Mouse (Mus musculus) cerebellum, adult 18-20 months (tissue): ENCODE data around the gene Itm2b.

Experiments used
- DNase-seq, 2 experiments: peaks; one replicate each; pipeline ENCODE4 v3.0.0; 2021

Gene Itm2b

DNA sequence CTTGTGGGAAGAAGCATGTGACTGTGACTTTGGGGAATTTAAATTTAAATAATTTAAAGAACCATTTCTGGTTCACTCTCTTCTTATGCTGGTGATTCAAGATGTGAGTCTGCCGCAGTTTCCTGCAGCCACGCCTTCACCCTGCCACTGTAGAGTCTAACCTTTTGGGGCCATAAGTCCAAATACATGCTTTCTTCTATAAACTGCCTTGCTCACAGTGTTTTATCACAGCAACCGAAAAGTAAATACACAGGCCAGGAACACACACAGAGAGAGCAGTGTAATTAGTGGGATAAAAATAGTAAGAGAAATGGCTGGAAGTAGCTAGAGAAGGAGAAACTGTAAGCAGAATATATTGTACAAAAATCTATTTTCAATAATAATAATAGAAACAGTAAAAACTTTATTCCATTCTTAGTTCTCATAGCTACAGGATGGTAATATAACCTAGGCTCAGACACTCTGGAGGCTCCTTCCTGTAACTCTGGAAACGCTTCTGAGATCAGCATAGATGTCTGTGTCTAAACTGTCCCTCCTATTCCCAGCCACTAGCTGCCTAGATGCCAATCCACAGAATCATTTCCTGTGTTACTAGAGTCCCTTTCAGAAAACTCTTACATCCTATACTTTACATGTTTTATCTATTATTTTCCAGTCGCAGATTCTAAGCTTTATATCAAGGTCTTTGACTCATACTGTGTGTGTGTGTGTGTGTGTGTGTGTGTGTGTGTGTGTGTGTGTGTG lies 9.3 kb upstream of the Itm2b start:
- no peak for DNase-seq

- no peak for DNase-seq
These were observed 6.4 kb upstream of the Itm2b start for GRCm38 (mm10) chr14:73391457-73391856.

DNA sequence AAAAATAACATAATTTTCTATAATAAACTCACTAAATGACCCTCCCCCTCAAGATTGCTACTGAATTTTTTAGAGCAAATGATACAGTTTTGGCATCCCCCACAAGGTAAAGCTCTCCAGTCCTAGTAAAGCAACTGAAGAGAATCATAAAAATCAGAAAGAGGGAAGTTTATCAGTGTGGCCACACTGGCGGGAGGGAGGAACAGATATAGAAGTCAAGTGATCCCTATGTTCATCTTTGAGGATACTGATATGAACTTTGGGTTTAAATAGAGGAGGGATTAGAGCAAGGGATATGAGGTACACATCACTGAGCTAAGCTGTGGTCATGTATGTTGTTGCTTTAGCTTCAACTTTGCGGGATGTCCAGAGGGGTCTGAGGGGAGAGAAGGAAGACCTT lies 5.1 kb upstream of the Itm2b start:
- no peak for DNase-seq

DNA sequence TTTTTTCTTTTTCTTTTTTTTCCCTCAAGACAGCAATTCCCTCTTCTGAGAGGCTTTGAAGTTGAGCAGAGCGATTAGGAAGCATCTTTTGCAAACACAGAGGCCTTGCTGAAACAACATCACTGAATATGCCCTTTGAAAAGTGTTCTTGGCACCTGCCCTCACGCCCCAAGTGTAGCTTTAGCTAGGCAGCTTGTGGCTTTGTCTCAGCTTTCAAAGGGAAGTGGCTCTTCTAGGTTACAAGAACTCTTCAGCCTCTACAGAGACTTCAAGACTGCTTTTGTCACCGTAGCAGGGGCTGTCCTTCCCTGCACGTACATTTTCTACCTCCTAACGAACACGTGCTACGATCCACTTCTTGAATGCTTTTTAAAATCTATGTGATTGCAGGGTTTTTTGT lies 4.0 kb upstream of the Itm2b start:
- no peak for DNase-seq

DNA sequence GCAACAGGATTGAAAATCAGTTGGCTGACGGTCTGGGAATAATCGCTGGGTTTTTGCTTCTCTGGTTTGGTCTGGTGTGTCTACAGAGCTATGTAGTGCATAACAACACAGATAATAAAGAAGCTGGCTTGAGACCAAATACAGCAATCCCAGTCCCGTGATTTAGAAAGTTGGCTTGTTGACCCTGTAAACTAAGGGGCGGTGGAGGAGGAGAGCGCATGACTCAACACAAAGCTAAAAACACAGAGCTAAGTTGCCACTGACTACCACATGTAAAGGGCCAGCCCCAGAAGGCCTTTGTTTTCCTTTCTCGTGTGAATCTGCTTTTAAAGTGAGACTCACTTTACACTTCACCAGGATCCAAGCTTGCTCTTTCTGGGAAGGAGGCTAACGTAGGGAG lies 3.5 kb upstream of the Itm2b start:
- no peak for DNase-seq

DNA sequence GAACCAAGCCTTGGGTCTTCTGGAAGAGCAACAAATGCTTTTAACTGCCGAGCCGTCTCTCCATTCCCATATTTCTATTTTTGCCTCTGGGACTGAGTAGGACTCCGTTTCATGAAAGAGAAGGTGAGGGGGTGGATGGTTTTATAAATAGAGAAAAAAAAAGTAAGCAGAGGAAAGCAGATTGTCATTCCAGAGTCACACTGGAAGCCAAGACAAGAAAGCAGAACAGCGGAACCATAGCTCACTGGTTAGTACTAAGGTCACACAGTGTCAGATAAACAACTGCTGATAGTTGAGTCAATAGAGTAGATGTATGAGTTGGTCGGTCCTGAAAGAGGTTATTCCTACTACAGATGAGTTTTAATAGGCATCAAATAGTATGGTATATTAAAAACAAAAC lies 1.4 kb upstream of the Itm2b start:
- no peak for DNase-seq

DNA sequence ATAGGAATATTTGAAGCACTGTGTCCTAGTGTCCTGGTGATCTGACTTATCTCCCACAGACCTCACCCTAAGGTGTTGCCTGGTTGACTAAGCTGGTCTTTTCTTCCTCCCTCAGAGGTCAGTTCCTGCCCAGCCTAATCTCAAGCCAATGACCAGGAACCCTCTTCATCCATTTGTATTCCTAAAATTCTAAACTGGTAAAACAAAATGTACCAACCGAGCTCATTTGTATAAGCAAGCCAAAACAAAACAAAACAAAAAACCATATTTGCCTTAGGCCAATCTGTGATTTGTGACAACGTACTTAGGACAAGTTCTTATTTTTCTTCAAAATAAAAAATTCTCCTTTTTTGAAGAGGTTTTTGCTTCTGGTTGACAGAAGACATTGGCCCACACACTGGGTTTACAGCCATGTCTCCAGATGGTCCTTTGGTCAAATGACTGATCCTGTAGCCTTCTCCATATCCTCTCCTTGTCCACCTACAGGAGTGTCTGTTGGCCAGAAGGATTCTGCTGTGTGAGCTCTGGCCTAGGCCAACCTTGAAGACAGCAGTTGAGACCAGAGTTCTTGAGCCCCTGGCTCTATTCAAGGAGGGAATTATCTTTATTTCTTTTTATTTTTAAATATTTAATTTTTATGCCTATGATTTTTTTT lies 758 bp upstream of the Itm2b start:
- peak in 1 of 2 experiments; percentile 54 for DNase-seq

- DNase-seq, result no peak
These were observed 560 bp downstream of the Itm2b start for GRCm38 (mm10) chr14:73384546-73384912.

- DNase-seq, result no peak
These were observed 1.3 kb downstream of the Itm2b start for GRCm38 (mm10) chr14:73383746-73384145.

GRCm38 (mm10) chr14:73382699-73383098 lies 2.4 kb downstream of the Itm2b start:
- peak; percentile 84 to 87 for DNase-seq

DNA sequence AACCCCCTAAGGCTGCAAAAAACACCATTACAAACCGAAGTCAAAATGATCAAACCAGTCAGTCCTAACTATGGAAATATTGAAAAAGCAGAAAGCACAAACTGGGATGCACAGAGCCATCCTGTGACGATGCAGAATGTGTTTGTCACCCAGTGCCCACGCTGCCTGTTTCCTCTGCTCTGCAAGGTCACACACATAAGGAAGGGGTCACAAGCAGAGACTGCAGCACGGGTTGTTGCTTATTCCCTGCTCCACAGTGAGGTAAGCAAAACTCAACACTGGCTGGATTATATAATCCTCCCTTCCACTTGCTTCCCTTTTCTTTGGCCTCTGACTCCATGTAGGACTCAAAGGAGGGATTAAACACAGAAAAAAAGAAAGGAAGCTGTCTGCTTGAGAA lies 3.5 kb downstream of the Itm2b start:
- DNase-seq, result no peak

DNA sequence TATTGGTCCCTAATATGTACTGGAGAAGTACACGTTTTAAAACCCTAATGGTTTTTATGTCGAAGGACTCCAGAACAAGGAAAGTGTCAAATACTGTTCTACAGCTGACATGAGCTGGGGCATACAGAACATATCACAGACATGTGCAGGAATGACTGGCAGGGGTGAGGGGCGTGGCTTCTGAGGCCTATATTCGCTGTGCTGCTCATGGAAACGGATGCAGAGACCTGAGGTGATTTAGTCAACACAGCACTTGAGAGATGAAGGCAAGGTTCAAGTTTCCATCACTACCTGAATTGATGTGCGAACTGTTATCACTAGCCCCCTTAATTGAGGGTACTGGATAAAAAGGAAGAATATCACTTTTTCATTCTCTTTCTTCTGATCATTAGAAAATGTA lies 7.3 kb downstream of the Itm2b start:
- no peak for DNase-seq

- no peak for DNase-seq
These were observed 8.2 kb downstream of the Itm2b start for GRCm38 (mm10) chr14:73376920-73377319.

DNA sequence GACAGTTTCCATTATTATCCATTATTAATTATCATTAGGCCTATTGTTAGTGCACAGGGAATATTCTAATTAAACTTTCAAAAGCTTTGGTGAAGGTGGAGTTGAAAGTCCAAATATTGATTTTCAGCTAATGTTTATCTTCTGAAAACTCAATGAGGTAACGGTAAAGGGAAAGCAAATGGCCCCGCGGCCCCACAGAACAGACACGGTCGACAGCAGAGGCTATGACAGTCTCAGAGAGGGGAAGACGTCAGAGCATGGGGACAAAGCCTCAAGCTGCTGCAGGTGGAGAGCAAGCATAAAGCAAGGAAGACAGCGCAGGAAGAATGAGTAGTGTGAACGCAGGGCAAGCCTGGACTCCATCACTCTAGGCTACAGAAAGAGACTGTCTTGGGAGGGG lies 9.2 kb downstream of the Itm2b start:
- DNase-seq, result no peak

- no peak for DNase-seq
These were observed 9.6 kb downstream of the Itm2b start for GRCm38 (mm10) chr14:73375445-73375844.

- DNase-seq, result peak in 1 of 2 experiments; percentile 58
These were observed 10.7 kb downstream of the Itm2b start for GRCm38 (mm10) chr14:73374315-73374890.

GRCm38 (mm10) chr14:73373606-73374005 lies 11.5 kb downstream of the Itm2b start:
- peak in 1 of 2 experiments; percentile 42 for DNase-seq

- DNase-seq, result no peak
These were observed 12.1 kb downstream of the Itm2b start for GRCm38 (mm10) chr14:73372990-73373389.

- DNase-seq, result no peak
These were observed 13.5 kb downstream of the Itm2b start for GRCm38 (mm10) chr14:73371577-73371976.

GRCm38 (mm10) chr14:73370695-73371372 lies 14.3 kb downstream of the Itm2b start:
- no peak for DNase-seq

- DNase-seq, result no peak
These were observed 14.9 kb downstream of the Itm2b start for GRCm38 (mm10) chr14:73370078-73370670.

DNA sequence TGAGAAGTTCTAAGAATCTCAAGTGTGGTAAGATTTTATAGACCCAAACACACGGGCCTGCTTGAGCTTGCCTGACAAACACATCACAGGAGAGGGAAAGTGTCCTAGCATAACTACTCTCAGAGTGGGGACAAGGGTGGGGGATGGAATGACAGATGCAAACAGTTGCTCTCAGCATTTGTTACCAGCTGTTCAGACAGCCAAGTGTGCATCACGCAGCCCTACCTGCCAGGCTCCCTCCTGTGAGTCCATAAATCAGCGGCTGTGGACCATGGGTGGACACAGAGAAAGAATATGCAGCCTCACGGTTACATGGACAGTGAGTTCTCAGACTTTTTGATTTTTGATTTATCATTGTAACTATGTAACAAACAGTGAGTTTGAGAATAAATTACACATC lies 15.5 kb downstream of the Itm2b start:
- no peak for DNase-seq

DNA sequence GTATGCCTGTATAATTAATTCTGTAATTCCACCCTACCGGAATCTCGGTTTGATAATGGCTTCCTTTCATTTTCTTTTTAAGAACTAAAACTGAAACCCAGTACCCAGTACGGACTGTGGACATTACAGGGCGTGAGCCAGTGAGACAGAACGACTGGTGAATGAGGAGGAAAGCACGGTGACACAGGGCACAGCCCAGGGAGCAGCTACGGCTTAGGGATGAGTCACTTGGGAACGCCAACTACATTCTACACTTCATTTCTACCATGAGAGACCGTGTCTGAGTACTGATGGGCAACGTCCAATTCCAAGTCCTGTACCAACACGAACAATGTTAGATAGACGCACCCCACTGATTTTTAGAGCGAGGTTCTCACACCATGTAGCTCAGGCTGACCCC lies 16.1 kb downstream of the Itm2b start:
- no peak for DNase-seq
